In the genomic region with DNA sequence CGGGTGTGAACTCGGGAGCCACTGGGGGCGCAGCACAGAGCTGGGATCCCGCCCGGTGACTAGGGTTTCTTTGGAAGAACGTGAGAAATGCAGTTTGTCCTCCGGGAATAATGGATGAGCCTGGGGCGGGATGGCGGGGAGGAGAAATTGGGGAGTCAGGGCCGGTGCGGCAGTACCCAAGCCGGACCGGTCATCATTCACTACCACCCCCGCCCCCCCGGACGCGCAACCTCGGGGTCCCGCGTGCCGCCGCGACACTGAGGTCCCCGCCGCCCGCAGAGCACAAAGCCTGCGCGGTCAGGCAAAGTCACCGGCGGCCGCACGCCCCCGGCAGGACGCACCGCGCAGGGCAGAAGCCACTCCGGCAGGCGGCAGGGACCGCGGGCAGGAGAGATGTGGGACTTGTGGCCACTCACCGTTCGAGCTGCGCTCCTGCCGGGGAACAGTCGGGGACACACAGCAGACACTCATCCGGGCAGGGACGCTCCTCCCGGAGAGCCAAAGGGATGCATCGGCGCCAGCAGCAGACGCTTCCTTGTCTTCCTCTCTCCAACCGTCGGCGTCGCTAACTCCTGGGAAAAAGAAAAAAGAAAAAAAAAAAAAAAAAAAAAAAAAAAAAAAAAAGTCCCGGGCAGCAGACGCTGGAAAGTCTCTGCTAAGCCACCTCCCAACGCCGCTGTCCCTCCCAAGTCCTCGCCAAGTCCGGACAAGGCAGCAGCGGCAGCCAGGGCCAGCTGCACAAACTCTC, we compare ENCODE assay signal across 8 mouse cellular contexts. TPM values are rescaled to one million over a fixed set of nuclear protein-coding genes. Genes with fewer than 3 reads are reported as not detected.
DNase-seq lines count a peak whose midpoint lies in the region; ATAC-seq and TF ChIP-seq lines count a peak whose summit lies in the region.

No protein-coding gene starts in this region.

- ATAC-seq in forebrain, embryonic 12.5 days (ENCODE audit: low FRiP score) = peak; percentile 93
- ATAC-seq in heart, embryonic 16.5 days (replicated peaks; ENCODE audit: extremely low read depth, insufficient read depth, low FRiP score) = peak; percentile 87
- peak; percentile 67 for ATAC-seq in liver, embryonic 12.5 days
- ATAC-seq in neural tube, embryonic 12.5 days (ENCODE audit: low FRiP score, low read depth) = peak; percentile 87

- H3K27ac ChIP-seq in ES-E14 (ENCODE audit: insufficient read depth, low read depth, low read length, poor library complexity, severe bottlenecking) = no peak overlapping the region
- H3K27ac ChIP-seq in brown adipose tissue, adult 24 weeks (replicated peaks; ENCODE audit: low read depth, low read length) = peak overlapping the region; percentile 92
- peak overlapping the region; percentile 87 for H3K27ac ChIP-seq in forebrain, embryonic 12.5 days
- H3K27ac ChIP-seq in heart, embryonic 16.5 days (ENCODE audit: low read length) = peak overlapping the region; percentile 96
- H3K27ac ChIP-seq in liver, embryonic 12.5 days = peak overlapping the region; percentile 75
- H3K27ac ChIP-seq in neural tube, embryonic 12.5 days = peak overlapping the region; percentile 77

- 0 out of 4 replicates have a peak, but pooled peaks cover 0 to 2% of the 10 kb centered on the region in 2 experiments for H3K4me1 ChIP-seq in ES-E14 (ENCODE audit: control insufficient read depth in 2 of 2, insufficient read depth in 2 of 2, low read length in 2 of 2, poor library complexity in 1 of 2)
- peaks cover 9% of the 10 kb centered on the region for H3K4me1 ChIP-seq in brown adipose tissue, adult 24 weeks (ENCODE audit: control insufficient read depth, insufficient read depth, insufficient read length, low read length)
- peaks cover 18% of the 10 kb centered on the region for H3K4me1 ChIP-seq in forebrain, embryonic 12.5 days
- peaks cover 21% of the 10 kb centered on the region for H3K4me1 ChIP-seq in heart, embryonic 16.5 days (ENCODE audit: control insufficient read depth, insufficient read depth, low read length)
- peaks cover 13% of the 10 kb centered on the region for H3K4me1 ChIP-seq in liver, embryonic 12.5 days
- peaks cover 11% of the 10 kb centered on the region for H3K4me1 ChIP-seq in neural tube, embryonic 12.5 days

- WGBS in forebrain, embryonic 12.5 days = under 1% methylated on average over 55 of the region's 62 CpGs
- under 1% methylated on average over 61 of the region's 62 CpGs for WGBS in heart, embryonic 16.5 days
- under 1% methylated on average over 62 of the region's 62 CpGs for WGBS in liver, embryonic 12.5 days (ENCODE audit: insufficient replicate concordance)
- WGBS in neural tube, embryonic 12.5 days = under 1% methylated on average over 62 of the region's 62 CpGs

- H3K9me3 ChIP-seq in ES-E14 (ENCODE audit: control insufficient read depth, insufficient read depth, low read depth, low read length) = no peaks in the 10 kb centered on the region
- H3K9me3 ChIP-seq in forebrain, embryonic 12.5 days = no peaks in the 10 kb centered on the region
- H3K9me3 ChIP-seq in heart, embryonic 16.5 days (replicated peaks; ENCODE audit: control insufficient read depth, low read length) = no peaks in the 10 kb centered on the region
- no peaks in the 10 kb centered on the region for H3K9me3 ChIP-seq in liver, embryonic 12.5 days (replicated peaks)
- H3K9me3 ChIP-seq in neural tube, embryonic 12.5 days = no peaks in the 10 kb centered on the region

- in situ Hi-C loops in ES-E14 (cut with MboI; ENCODE audit: low sequenced_read_pairs in 2 of 2, unreplicated experiment in 2 of 2) = no loop called here

- peak overlapping the region; percentile 63 for H3K4me2 ChIP-seq in forebrain, embryonic 12.5 days
- peak overlapping the region; percentile 90 for H3K4me2 ChIP-seq in heart, embryonic 16.5 days (ENCODE audit: low read depth, low read length)
- H3K4me2 ChIP-seq in liver, embryonic 12.5 days = peak overlapping the region; percentile 97
- peak overlapping the region; percentile 74 for H3K4me2 ChIP-seq in neural tube, embryonic 12.5 days (replicated peaks)

- no peaks in the 10 kb centered on the region for H3K27me3 ChIP-seq in forebrain, embryonic 12.5 days
- no peaks in the 10 kb centered on the region for H3K27me3 ChIP-seq in heart, embryonic 16.5 days (ENCODE audit: control insufficient read depth, insufficient read depth, low read length)
- peaks cover 13% of the 10 kb centered on the region for H3K27me3 ChIP-seq in liver, embryonic 12.5 days (replicated peaks)
- H3K27me3 ChIP-seq in neural tube, embryonic 12.5 days (replicated peaks) = no peaks in the 10 kb centered on the region

- no peaks in the 10 kb centered on the region for H3K36me3 ChIP-seq in ES-E14 (ENCODE audit: control insufficient read depth, insufficient read depth, low read length, poor library complexity, severe bottlenecking)
- no peaks in the 10 kb centered on the region for H3K36me3 ChIP-seq in forebrain, embryonic 12.5 days (replicated peaks)
- peaks cover 3% of the 10 kb centered on the region; the same call in 1 of the 2 replicates for H3K36me3 ChIP-seq in heart, embryonic 16.5 days (ENCODE audit: control insufficient read depth, insufficient read depth)
- no peaks in the 10 kb centered on the region; the same call in 1 of the 2 replicates for H3K36me3 ChIP-seq in liver, embryonic 12.5 days
- 0 out of 2 replicates have a peak, but pooled peaks cover 4% of the 10 kb centered on the region for H3K36me3 ChIP-seq in neural tube, embryonic 12.5 days

- peak overlapping the region; percentile 79 for H3K4me3 ChIP-seq in ES-E14 (ENCODE audit: insufficient read depth in 1 of 2, low read depth in 1 of 2, low read length in 2 of 2, poor library complexity in 1 of 2, severe bottlenecking in 1 of 2)
- peak overlapping the region; percentile 90 for H3K4me3 ChIP-seq in brown adipose tissue, adult 24 weeks (ENCODE audit: insufficient read depth, low read depth, low read length)
- H3K4me3 ChIP-seq in forebrain, embryonic 12.5 days (replicated peaks) = peak overlapping the region; percentile 81
- peak overlapping the region; percentile 90 for H3K4me3 ChIP-seq in heart, embryonic 16.5 days (ENCODE audit: low read length)
- peak overlapping the region; percentile 70 for H3K4me3 ChIP-seq in liver, embryonic 12.5 days
- peak overlapping the region; percentile 78 for H3K4me3 ChIP-seq in neural tube, embryonic 12.5 days

- DNase-seq in ES-E14 (ENCODE audit: low read depth, low spot score) = peak; percentile 50
- DNase-seq in kidney, postnatal 25 days = peak; percentile 85 to 93
- peak; percentile 63 to 73 for DNase-seq in urinary bladder, adult 18-20 months (ENCODE audit: low spot score in 2 of 2)

- peak overlapping the region; percentile 55 for H3K9ac ChIP-seq in ES-E14 (ENCODE audit: insufficient read depth, low read depth, low read length, poor library complexity, severe bottlenecking)
- H3K9ac ChIP-seq in forebrain, embryonic 12.5 days = peak overlapping the region; percentile 86
- H3K9ac ChIP-seq in heart, embryonic 16.5 days (ENCODE audit: low read length) = peak overlapping the region; percentile 92
- peak overlapping the region; percentile 73 for H3K9ac ChIP-seq in liver, embryonic 12.5 days
- H3K9ac ChIP-seq in neural tube, embryonic 12.5 days = peak overlapping the region; percentile 80

TF ChIP-seq in ES-E14, 5 proteins besides CTCF, POLR2A, EP300 and RAD21:
- TF ChIP-seq CHD2 (IDR thresholded peaks at IDR 0.05; ENCODE audit: low read depth, low read length) (no peak), ZNF384 (IDR thresholded peaks at IDR 0.05; ENCODE audit: low read depth, low read length) (peak; percentile 96), MAFK (IDR thresholded peaks at IDR 0.05; ENCODE audit: insufficient read depth, low read depth, low read length) (no peak), ZC3H11A (IDR thresholded peaks at IDR 0.05; ENCODE audit: borderline replicate concordance, low read depth, low read length) (no peak)

RNA-seq across cellular contexts. Expression of a gene that starts 0.5 kb away (rescaled TPM):
- total RNA-seq in ES-E14 (2012; rRNA removed) = 2.0 and 2.5 TPM in 2 replicates
- polyA plus RNA-seq in brown adipose tissue, adult 24 weeks (2012; ENCODE audit: insufficient read depth, insufficient read length, missing spikeins) = 156 and 175 TPM in 2 replicates
- polyA plus RNA-seq in forebrain, embryonic 12.5 days (2016; fragmentation: Nextera tagmentation; extraction: Ambion mirVana) = 54.9 and 57.5 TPM in 2 replicates
- polyA plus RNA-seq in heart, embryonic 16.5 days (2015; fragmentation: Nextera tagmentation; extraction: Ambion mirVana) = 85.3 and 89.0 TPM in 2 replicates
- polyA plus RNA-seq in liver, embryonic 12.5 days (2016; fragmentation: Nextera tagmentation; extraction: Ambion mirVana) = 27.3 and 30.0 TPM in 2 replicates
- polyA plus RNA-seq in neural tube, embryonic 12.5 days (2016; fragmentation: Nextera tagmentation; extraction: Ambion mirVana) = 62.2 and 63.0 TPM in 2 replicates
